In the genomic region with DNA sequence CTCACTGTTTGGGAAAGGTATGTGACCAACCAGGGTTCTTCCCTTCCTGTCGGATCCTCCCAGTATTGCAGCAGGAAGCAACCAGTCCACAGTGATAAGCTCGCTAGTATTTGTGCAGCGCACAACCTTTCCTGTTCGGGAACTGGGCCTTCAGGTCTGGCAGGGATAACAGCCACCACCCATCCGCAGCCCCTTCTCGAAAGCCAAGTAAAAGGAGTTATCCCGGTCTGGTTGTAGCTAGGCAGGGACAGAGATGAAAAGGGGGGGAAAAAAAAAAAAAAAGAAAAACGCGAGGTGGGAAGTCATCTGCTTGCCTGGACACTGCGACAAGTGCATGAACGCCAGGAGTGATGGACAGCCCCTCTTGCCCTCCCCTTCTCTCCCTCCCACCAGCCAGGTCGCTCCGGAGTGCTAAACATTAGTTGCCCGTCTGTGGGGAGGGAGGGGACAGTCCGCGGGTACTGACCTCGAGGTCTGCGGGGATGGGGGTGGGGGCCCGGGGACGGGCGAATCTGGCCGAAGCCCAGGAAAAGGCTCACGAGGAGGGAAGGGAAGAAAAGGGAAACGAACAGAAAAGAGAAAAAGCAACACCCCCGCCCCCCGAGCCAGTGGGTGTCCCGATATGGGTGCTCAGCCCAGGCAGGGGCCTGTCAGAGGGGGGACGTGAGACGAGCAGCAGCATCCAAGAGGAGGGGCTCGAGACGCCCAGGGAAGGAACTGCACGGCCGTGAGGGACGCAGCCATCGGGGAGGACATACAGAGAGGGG, we compare ENCODE assay signal across 8 mouse cellular contexts. TPM values are rescaled to one million over a fixed set of nuclear protein-coding genes. Genes with fewer than 3 reads are reported as not detected.
DNase-seq lines count a peak whose midpoint lies in the region; ATAC-seq and TF ChIP-seq lines count a peak whose summit lies in the region.

No protein-coding gene starts in this region.

- intact Hi-C loops in left cerebral cortex, postnatal 10 days (cut with DNase I): loop anchor here (5.0 kb wide), 1 partner anchor 395 kb away; a partner anchor contains a TSS

- peak; percentile 79 for ATAC-seq in hindbrain, postnatal 0 days

- peak; percentile 82 for DNase-seq in adrenal gland, adult 2 months
- DNase-seq in embryo, embryonic 10 days (ENCODE audit: low spot score): peak; percentile 78
- DNase-seq in gastrocnemius, adult 8-10 months (ENCODE audit: low spot score in 2 of 2): peak; percentile 19 to 24
- DNase-seq in hindbrain, postnatal 0 days (ENCODE audit: low spot score): peak; percentile 74
- DNase-seq in left cerebral cortex, postnatal 10 days (ENCODE audit: extremely low spot score in 1 of 2, low spot score in 2 of 2): peak; percentile 37 to 74
- peak; percentile 22 to 36 for DNase-seq in right cerebral cortex, postnatal 36 days (ENCODE audit: low spot score in 2 of 2)
- DNase-seq in yolk sac, embryonic 10.5 days (ENCODE audit: low spot score): peak; percentile 80

- H3K27me3 ChIP-seq in hindbrain, postnatal 0 days (ENCODE audit: insufficient read depth, low read length): no peaks in the 10 kb centered on the region
- no peaks in the 10 kb centered on the region for H3K27me3 ChIP-seq in megakaryocyte, embryonic 14.5 days (replicated peaks)

- TF ChIP-seq CTCF in hindbrain, postnatal 0 days (IDR thresholded peaks at IDR 0.05; ENCODE audit: low read depth): peak; percentile 65

- WGBS in hindbrain, postnatal 0 days: 1% methylated on average over 32 of the region's 35 CpGs

- no peaks in the 10 kb centered on the region for H3K36me3 ChIP-seq in hindbrain, postnatal 0 days (ENCODE audit: insufficient read depth, low read length)
- peaks cover 15% of the 10 kb centered on the region for H3K36me3 ChIP-seq in megakaryocyte, embryonic 14.5 days (replicated peaks; ENCODE audit: low read length)

- H3K4me3 ChIP-seq in hindbrain, postnatal 0 days (ENCODE audit: low read length): peak overlapping the region; percentile 99
- peak overlapping the region; percentile 99 for H3K4me3 ChIP-seq in megakaryocyte, embryonic 14.5 days (replicated peaks)

- peak overlapping the region; percentile 72 for H3K4me2 ChIP-seq in hindbrain, postnatal 0 days (ENCODE audit: low read depth, low read length)

- H3K4me1 ChIP-seq in hindbrain, postnatal 0 days (ENCODE audit: insufficient read depth, low read length): no peaks in the 10 kb centered on the region
- peaks cover 41% of the 10 kb centered on the region for H3K4me1 ChIP-seq in megakaryocyte, embryonic 14.5 days

- peak overlapping the region; percentile 97 for H3K27ac ChIP-seq in hindbrain, postnatal 0 days

- no peaks in the 10 kb centered on the region for H3K9me3 ChIP-seq in hindbrain, postnatal 0 days (ENCODE audit: low read length)
- no peaks in the 10 kb centered on the region for H3K9me3 ChIP-seq in megakaryocyte, embryonic 14.5 days

- peak overlapping the region; percentile 96 for H3K9ac ChIP-seq in hindbrain, postnatal 0 days (replicated peaks; ENCODE audit: low read length)

RNA-seq across cellular contexts. Expression of a gene that starts 0.7 kb away (rescaled TPM):
- total RNA-seq in adrenal gland, adult 2 months (2021): 100 to 1,000 TPM; 230 to 291 TPM
- polyA plus RNA-seq in adrenal gland, adult 2 months (2012; rRNA removed): 60.7 and 74.6 TPM in 2 replicates
- total RNA-seq in gastrocnemius, adult 8-10 months (2022): 100 to 1,000 TPM in 3 of 4 experiments, 10 to 100 TPM in 1; 96.3 to 105 (median 102) TPM
- total RNA-seq in hindbrain, postnatal 0 days (2014; rRNA removed): 153 and 158 TPM in 2 replicates
- 465 and 469 TPM in 2 replicates for polyA plus RNA-seq in hindbrain, postnatal 0 days (2015; fragmentation: Nextera tagmentation; extraction: Ambion mirVana)
- total RNA-seq in left cerebral cortex, postnatal 10 days (2021): 100 to 1,000 TPM; 389 to 433 TPM
- polyA plus RNA-seq in megakaryocyte, embryonic 14.5 days (2012; ENCODE audit: insufficient read depth, low replicate concordance): 693 and 793 TPM in 2 replicates

Comparison
In these comparisons a context has a peak if more than half of its experiments do, and no peak if none do; other contexts are left out.
1. Peak in every context shown above with its lines: DNase-seq, ATAC-seq, H3K4me3 ChIP-seq and H3K27ac ChIP-seq.
2. DNase-seq: peak in every context shown above with its lines; median percentile 82 in adrenal gland, adult 2 months; 80 in yolk sac, embryonic 10.5 days; 78 in embryo, embryonic 10 days; 74 in hindbrain, postnatal 0 days; 56 in left cerebral cortex, postnatal 10 days; 29 in right cerebral cortex, postnatal 36 days; 22 in gastrocnemius, adult 8-10 months.